Mouse (Mus musculus) limb, embryonic 12.5 days (tissue): ENCODE measurements at regions not wholly inside any gene's neighbourhood (a gene's known extent, or its start where the extent isn't known, plus 50 kb on each side); places are given as distances from the start of the nearest gene placed in this dataset. TPM values are rescaled to one million over a fixed set of nuclear protein-coding genes. Genes with fewer than 3 reads are reported as not detected.

Experiments used
- ATAC-seq: fragments of 200-750 bp; cut with Nextera tagmentation; 2 replicates; pipeline ENCODE4 v1.8.0; 2017; ENCODE audit warnings: low read depth, moderate TSS enrichment; ENCODE audit not compliant: insufficient number of reproducible peaks, insufficient read depth, low FRiP score, low TSS enrichment
- H3K27ac ChIP-seq: fragments of 300-500 bp; sonication (generic); 2 replicates; pipeline ENCODE4 v1.5.1; 2016; ENCODE audit warnings: mild to moderate bottlenecking, moderate library complexity
- H3K27me3 ChIP-seq: fragments of 300-500 bp; sonication (generic); 2 replicates; pipeline ENCODE4 v1.6.1; 2016; ENCODE audit warnings: mild to moderate bottlenecking, moderate library complexity
- H3K36me3 ChIP-seq: fragments of 300-500 bp; sonication (generic); 2 replicates; pipeline ENCODE4 v1.6.1; 2016; ENCODE audit warnings: mild to moderate bottlenecking, moderate library complexity
- H3K4me1 ChIP-seq: fragments of 300-500 bp; sonication (generic); replicated peaks from 2 replicates; pipeline ENCODE4 v1.6.1; 2016
- H3K4me2 ChIP-seq: fragments of 300-500 bp; sonication (generic); 2 replicates; pipeline ENCODE4 v1.6.1; 2016; ENCODE audit warnings: mild to moderate bottlenecking, moderate library complexity
- H3K4me3 ChIP-seq: fragments of 300-500 bp; sonication (generic); replicated peaks from 2 replicates; pipeline ENCODE4 v1.5.1; 2016; ENCODE audit warnings: mild to moderate bottlenecking
- H3K9ac ChIP-seq: fragments of 300-500 bp; sonication (generic); replicated peaks from 2 replicates; pipeline ENCODE4 v1.6.1; 2016; ENCODE audit warnings: mild to moderate bottlenecking, moderate library complexity
- H3K9me3 ChIP-seq: fragments of 300-500 bp; sonication (generic); 2 replicates; pipeline ENCODE4 v1.6.1; 2016; ENCODE audit warnings: mild to moderate bottlenecking, moderate library complexity
- WGBS: fragments of 180-500 bp; shearing (Covaris S2); methylation state at CpG from one replicate; pipeline ENCODE4 v1.1.7; 2016; 5-methylcytosine and 5-hydroxymethylcytosine counted together
- microRNA counts: library from miRNA; unstranded; fragments of <30 nt; microRNA quantifications from one replicate; lab custom pipeline; 2017
- microRNA-seq: library from miRNA; unstranded; fragments of <30 nt; microRNA quantifications from one replicate; pipeline ENCODE4, GENCODE M21; 2017

- H3K27me3 ChIP-seq: no peaks in the 10 kb centered on the region
- 86% methylated on average over 1 of the region's 1 CpGs for WGBS
- H3K9me3 ChIP-seq: no peaks in the 10 kb centered on the region
- H3K9ac ChIP-seq: no peak overlapping the region
- no peak overlapping the region for H3K4me2 ChIP-seq
- H3K36me3 ChIP-seq: no peaks in the 10 kb centered on the region
- no peak for ATAC-seq
- no peak overlapping the region for H3K27ac ChIP-seq
- no peak overlapping the region for H3K4me3 ChIP-seq
- no peaks in the 10 kb centered on the region for H3K4me1 ChIP-seq
These were observed 328.8 kb downstream of the Tex13c3 start for GRCm38 (mm10) chrX:19152170-19152861.

- WGBS: 90% methylated on average over 3 of the region's 3 CpGs
- Histone ChIP-seq H3K4me2 (no peak overlapping the region), H3K4me3 (no peak overlapping the region), H3K36me3 (no peaks in the 10 kb centered on the region), H3K9me3 (no peaks in the 10 kb centered on the region), H3K27ac (no peak overlapping the region), H3K4me1 (no peaks in the 10 kb centered on the region), H3K9ac (no peak overlapping the region), H3K27me3 (no peaks in the 10 kb centered on the region)
- no peak for ATAC-seq
These were observed 330.5 kb downstream of the Tex13c3 start for GRCm38 (mm10) chrX:19150606-19151005.

GRCm38 (mm10) chrX:19148672-19149071, 332.4 kb downstream of the Tex13c3 start:
- Histone ChIP-seq H3K4me2 (no peak overlapping the region), H3K27me3 (no peaks in the 10 kb centered on the region), H3K4me1 (no peaks in the 10 kb centered on the region), H3K36me3 (no peaks in the 10 kb centered on the region), H3K9me3 (no peaks in the 10 kb centered on the region), H3K4me3 (no peak overlapping the region), H3K27ac (no peak overlapping the region), H3K9ac (no peak overlapping the region)
- ATAC-seq: no peak
- 88% methylated on average over 1 of the region's 1 CpGs for WGBS

GRCm38 (mm10) chrX:19148251-19148650, 332.9 kb downstream of the Tex13c3 start:
- Histone ChIP-seq H3K4me1 (no peaks in the 10 kb centered on the region), H3K27ac (no peak overlapping the region), H3K27me3 (no peaks in the 10 kb centered on the region), H3K4me2 (no peak overlapping the region), H3K9ac (no peak overlapping the region), H3K9me3 (no peaks in the 10 kb centered on the region), H3K36me3 (no peaks in the 10 kb centered on the region), H3K4me3 (no peak overlapping the region)
- no peak for ATAC-seq
- 82% methylated on average over 3 of the region's 3 CpGs for WGBS

GRCm38 (mm10) chrX:19112753-19113152, 368.4 kb downstream of the Tex13c3 start:
- no peak overlapping the region for H3K4me2 ChIP-seq
- H3K27me3 ChIP-seq: no peaks in the 10 kb centered on the region
- H3K9ac ChIP-seq: no peak overlapping the region
- no peaks in the 10 kb centered on the region for H3K4me1 ChIP-seq
- H3K9me3 ChIP-seq: no peaks in the 10 kb centered on the region
- ATAC-seq: no peak
- 79% methylated on average over 7 of the region's 7 CpGs for WGBS
- H3K27ac ChIP-seq: no peak overlapping the region
- H3K4me3 ChIP-seq: no peak overlapping the region
- H3K36me3 ChIP-seq: no peaks in the 10 kb centered on the region

GRCm38 (mm10) chrX:19102911-19103310, 378.2 kb downstream of the Tex13c3 start:
- WGBS: 84% methylated on average over 2 of the region's 2 CpGs
- Histone ChIP-seq H3K9me3 (no peaks in the 10 kb centered on the region), H3K4me1 (no peaks in the 10 kb centered on the region), H3K36me3 (no peaks in the 10 kb centered on the region), H3K4me2 (no peak overlapping the region), H3K4me3 (no peak overlapping the region), H3K9ac (no peak overlapping the region), H3K27ac (no peak overlapping the region), H3K27me3 (no peaks in the 10 kb centered on the region)
- no peak for ATAC-seq

- Histone ChIP-seq H3K27ac (no peak overlapping the region), H3K27me3 (no peaks in the 10 kb centered on the region), H3K9ac (no peak overlapping the region), H3K4me3 (no peak overlapping the region), H3K36me3 (no peaks in the 10 kb centered on the region), H3K9me3 (no peaks in the 10 kb centered on the region), H3K4me1 (no peaks in the 10 kb centered on the region), H3K4me2 (no peak overlapping the region)
- ATAC-seq: no peak
These were observed 385.2 kb downstream of the Tex13c3 start for GRCm38 (mm10) chrX:19095960-19096359.

- Histone ChIP-seq H3K4me1 (no peaks in the 10 kb centered on the region), H3K4me3 (no peak overlapping the region), H3K4me2 (no peak overlapping the region), H3K9me3 (no peaks in the 10 kb centered on the region), H3K27ac (no peak overlapping the region), H3K36me3 (no peaks in the 10 kb centered on the region), H3K9ac (no peak overlapping the region), H3K27me3 (no peaks in the 10 kb centered on the region)
- 85% methylated on average over 1 of the region's 1 CpGs for WGBS
- ATAC-seq: no peak
These were observed 396.7 kb downstream of the Tex13c3 start for GRCm38 (mm10) chrX:19084435-19084834.

- no peak for ATAC-seq
- WGBS: 70% methylated on average over 2 of the region's 2 CpGs
These were observed 401.1 kb downstream of the Tex13c3 start for GRCm38 (mm10) chrX:19080021-19080420.

More at GRCm38 (mm10) chrX:19080021-19080420, 401.1 kb downstream of the Tex13c3 start:
- Histone ChIP-seq H3K27ac (no peak overlapping the region), H3K36me3 (no peaks in the 10 kb centered on the region), H3K4me1 (no peaks in the 10 kb centered on the region), H3K4me2 (no peak overlapping the region), H3K4me3 (no peak overlapping the region), H3K9me3 (no peaks in the 10 kb centered on the region), H3K9ac (no peak overlapping the region), H3K27me3 (no peaks in the 10 kb centered on the region)

MicroRNA genes in the stretch of these regions (microRNA counts, 519-probe panel; counts per million panel counts)
- microRNA mmu-miR-221 (lab: Ali Mortazavi, UCI) (not detected), microRNA mmu-miR-222 (lab: Ali Mortazavi, UCI) (not detected)

Small RNA genes lying in the stretch of these regions (microRNA-seq; reads per million reads assigned to microRNA genes)
- gene Mir221 (57.6 reads per million, percentile 45 among the genes with 10 or more reads in this experiment), gene Mir222 (36.3 reads per million, percentile 39 among the genes with 10 or more reads in this experiment)
